Mouse (Mus musculus): ENCODE data around the gene Plxdc1.

DNA sequence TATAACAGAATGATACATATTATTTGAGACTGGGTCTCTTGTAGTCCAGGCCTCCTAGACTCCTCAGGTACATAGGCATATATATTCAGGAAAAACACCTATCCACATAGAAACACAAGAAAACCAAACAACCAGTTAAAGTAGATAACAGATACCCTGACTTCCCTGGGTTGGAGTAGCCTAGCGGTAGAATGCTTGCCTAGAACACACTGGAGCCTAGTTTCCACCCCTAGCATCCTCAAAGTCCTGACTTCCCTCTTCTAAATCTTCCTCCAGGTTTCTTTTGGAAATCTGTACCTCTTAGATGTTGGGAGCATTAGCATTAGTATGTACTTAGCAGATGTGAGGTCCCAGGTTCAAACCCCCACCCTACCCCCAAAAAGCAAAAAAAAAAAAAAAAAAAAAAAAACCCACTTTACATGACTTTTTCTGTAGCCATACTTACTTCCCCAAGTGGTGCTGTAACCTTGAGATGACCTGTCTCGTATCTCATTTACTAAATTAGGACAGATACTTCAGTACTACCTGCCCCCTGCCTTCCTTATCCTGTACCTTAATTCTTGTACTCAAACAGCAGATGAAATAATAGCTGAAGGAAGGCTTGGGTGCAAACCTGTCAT is 100.8 kb downstream of the Plxdc1 start:
- TF ChIP-seq CTCF (IDR thresholded peaks at IDR 0.05; ENCODE audit: low read depth, low read length) (no peak), POLR2A (IDR thresholded peaks at IDR 0.05; ENCODE audit: extremely low read depth, insufficient read depth, low read length) (no peak)

Measured in liver, adult 2 months (tissue).